Mouse (Mus musculus) spleen, adult 18-20 months (tissue): Measurements from ENCODE around the gene H2-M3.
"Not testable (repeated sequence)": the region's sequence is repeated elsewhere in the genome, so short reads cannot be mapped to it uniquely, and the experiment has no call there.

ENCODE experiments used
- DNase-seq, 2 experiments: peaks; one replicate each; pipeline ENCODE4 v3.0.0; 2022; ENCODE audit warnings: mixed read lengths in 2 of 2

Gene H2-M3

GRCm38 (mm10) chr17:37270058-37270701 lies at the start of gene H2-M3:
Gene H2-M3 (plus strand): TSS chr17:37270220.
- DNase-seq = peak; percentile 77 to 95

GRCm38 (mm10) chr17:37221879-37222278 lies 48.1 kb upstream of the H2-M3 start:
- DNase-seq = no peak

- DNase-seq = not testable (repeated sequence)
Measured at GRCm38 (mm10) chr17:37237230-37237629, 32.8 kb upstream of the H2-M3 start, which contains the start of gene Olfr97. Gene Olfr97 (minus strand): TSS chr17:37237330.

GRCm38 (mm10) chr17:37242198-37242597 lies 27.8 kb upstream of the H2-M3 start:
- no peak for DNase-seq

GRCm38 (mm10) chr17:37246715-37247114 lies 23.3 kb upstream of the H2-M3 start:
- DNase-seq = peak; percentile 63 to 72

GRCm38 (mm10) chr17:37249460-37249859 lies 20.6 kb upstream of the H2-M3 start:
- no peak for DNase-seq

GRCm38 (mm10) chr17:37250544-37250943 lies 19.5 kb upstream of the H2-M3 start:
- peak in 1 of 2 experiments; percentile 60 for DNase-seq

GRCm38 (mm10) chr17:37263626-37264025 lies 6.4 kb upstream of the H2-M3 start, which contains the start of gene Olfr98:
Gene Olfr98 (minus strand): TSS chr17:37263749.
- no peak for DNase-seq

GRCm38 (mm10) chr17:37270702-37271092 lies 677 bp downstream of the H2-M3 start:
- peak; percentile 62 to 66 for DNase-seq

- no peak for DNase-seq
Measured at GRCm38 (mm10) chr17:37275626-37276248, 5.7 kb downstream of the H2-M3 start.

- no peak for DNase-seq
Measured at GRCm38 (mm10) chr17:37276573-37276972, 6.6 kb downstream of the H2-M3 start.

GRCm38 (mm10) chr17:37280331-37280730 lies 10.3 kb downstream of the H2-M3 start:
- DNase-seq = no peak

GRCm38 (mm10) chr17:37283360-37283759 lies 13.3 kb downstream of the H2-M3 start, which contains the start of gene Olfr99:
Gene Olfr99 (minus strand): TSS chr17:37283460.
- no peak for DNase-seq

- DNase-seq = no peak
Measured at GRCm38 (mm10) chr17:37304213-37304612, 34.2 kb downstream of the H2-M3 start, which contains the start of gene Olfr101. Gene Olfr101 (minus strand): TSS chr17:37304313.

GRCm38 (mm10) chr17:37308483-37308882 lies 38.5 kb downstream of the H2-M3 start:
- DNase-seq = no peak

GRCm38 (mm10) chr17:37310146-37310699 lies 40.2 kb downstream of the H2-M3 start:
- no peak for DNase-seq

GRCm38 (mm10) chr17:37316954-37317353 lies 46.9 kb downstream of the H2-M3 start, which contains the start of gene Olfr102:
Gene Olfr102 (minus strand): TSS chr17:37317054.
- no peak for DNase-seq
